Mouse (Mus musculus) ovary, postnatal 10 days (tissue): ENCODE results near the gene Fndc5.

ENCODE experiments used
- DNase-seq: peaks from one replicate; pipeline ENCODE4 v3.0.0; 2022; ENCODE audit warnings: low spot score

The Fndc5 gene

DNA sequence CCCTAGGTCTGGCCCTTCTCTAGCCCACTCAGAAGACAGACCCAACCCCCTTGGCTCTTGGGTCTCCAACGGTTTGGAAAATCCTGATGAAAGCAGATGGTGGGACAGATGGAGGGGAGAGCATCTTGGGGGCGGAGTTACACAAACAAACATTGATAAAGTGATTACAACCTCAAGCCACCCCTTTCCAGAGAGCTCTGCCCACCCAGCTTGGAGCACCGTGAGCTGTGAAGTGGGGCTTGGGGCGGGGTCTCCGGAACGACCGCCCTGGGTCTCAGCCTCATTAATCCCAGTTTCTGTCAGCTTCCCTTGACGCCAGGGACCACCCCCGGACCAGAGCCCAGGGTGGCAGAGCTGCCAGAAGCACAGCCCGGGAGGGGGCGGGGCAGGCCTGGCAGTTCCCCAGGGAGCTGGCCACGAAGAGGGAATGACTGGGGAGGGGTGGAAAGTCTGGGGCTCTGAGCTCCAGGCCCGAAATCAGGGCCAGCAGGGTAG lies 12.1 kb upstream of the Fndc5 start:
- DNase-seq, result no peak

DNA sequence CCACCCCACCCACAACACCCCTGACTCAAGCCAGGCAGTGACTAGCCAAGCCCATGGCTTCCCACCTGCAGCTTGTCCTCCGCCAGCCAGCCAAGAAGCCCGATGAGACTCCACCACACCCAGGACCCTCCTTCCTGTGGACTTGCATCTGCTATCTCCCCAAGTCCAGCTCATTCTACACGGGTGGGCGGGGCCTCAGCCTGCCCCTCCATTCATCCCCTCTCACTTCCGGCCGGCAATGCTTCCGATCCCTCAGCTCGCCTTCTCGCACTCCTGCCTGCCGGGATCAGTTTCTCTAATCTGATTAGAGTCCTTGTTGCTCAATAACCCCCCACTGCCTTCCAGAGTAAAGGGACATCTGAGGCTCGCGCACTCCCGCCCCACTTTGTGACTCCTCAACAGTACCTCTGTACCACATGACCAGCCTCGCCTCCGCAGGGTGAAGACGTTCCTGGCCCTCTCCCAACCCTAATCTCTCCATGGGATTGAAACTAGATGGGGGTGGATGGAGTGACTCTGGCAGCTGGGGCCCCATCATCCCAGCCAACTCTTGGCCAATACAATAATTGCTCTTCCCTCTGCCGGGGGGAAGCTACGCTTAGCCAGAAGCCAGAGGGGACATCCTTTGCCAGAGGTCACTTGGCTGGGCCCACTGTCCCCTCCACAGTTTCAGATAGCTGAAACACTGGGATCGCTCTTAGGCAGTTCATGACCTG lies 10.9 kb upstream of the Fndc5 start:
- DNase-seq, result no peak

DNA sequence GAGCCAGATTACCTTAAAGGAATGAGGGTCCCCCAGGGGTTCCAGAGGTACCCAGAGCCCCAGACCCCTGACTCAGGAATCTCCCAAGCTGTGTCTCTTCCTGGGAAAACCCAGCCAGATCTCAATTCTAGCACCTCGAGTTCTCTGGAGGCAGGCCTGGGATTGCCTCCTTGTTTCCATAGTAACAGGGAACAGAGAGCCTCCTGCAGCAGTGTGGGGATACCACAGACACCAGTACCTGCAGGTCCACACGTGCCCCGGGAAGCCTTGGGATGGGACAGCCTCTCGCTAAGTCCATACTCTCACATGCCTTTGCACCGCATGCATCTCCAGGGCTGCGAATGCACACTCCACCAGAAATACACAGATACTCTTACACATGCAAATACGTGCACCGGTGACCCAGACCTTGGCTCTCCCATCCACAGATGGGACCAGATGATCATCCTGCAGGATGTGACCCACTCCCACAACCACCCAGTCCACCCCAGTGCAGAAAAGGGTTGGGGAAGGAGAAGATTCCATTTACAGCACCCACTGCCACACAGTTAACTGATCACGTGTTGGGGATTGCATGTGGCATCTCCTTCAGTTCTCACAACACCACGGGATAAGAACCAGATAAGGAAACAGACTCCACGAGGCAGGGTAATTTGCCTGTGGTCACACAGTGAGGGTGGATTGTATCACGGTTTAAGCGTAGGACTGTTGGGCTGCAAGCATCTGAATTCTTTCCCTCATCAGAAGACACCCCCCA lies 8.0 kb upstream of the Fndc5 start:
- no peak for DNase-seq

DNA sequence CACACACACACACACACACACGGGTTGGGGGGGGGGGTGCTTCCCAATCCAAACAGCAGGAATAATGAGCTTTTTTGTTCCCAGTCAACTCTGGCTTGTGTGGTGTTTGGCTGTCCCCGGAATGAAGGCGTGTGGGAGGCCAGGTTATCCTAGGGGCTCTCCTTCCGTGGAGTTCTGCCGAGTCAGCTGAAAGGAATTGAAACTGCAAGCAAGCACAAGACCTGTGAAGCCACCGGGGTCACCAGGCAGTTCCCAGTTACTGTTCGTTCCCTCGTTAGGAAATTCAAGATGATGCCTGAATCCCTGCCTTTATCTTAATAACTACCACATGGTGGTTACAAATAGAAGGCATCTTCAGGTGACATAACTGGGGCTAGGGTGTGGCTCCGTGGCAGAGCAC lies 7.4 kb upstream of the Fndc5 start:
- no peak for DNase-seq

DNA sequence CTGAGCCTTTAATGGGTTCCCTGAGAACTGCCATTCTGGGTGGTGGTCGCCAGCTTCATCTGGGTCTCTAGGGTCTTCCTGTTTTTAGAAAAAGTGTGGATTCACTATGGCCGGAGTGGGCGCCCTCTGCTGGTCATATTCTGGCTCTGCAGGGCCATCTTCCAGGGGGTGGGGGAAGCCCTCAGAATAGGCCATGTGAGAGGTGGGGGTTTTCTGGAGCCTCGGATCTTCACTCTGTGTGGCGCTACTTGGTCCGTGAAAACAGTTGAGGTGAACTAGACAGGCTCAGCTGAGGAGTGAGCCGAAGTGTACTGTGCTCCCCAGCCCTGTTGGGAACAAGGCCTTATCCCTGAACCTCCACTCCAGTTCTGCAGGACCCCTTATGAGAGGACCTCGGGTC lies 6.7 kb upstream of the Fndc5 start:
- DNase-seq, result no peak

DNA sequence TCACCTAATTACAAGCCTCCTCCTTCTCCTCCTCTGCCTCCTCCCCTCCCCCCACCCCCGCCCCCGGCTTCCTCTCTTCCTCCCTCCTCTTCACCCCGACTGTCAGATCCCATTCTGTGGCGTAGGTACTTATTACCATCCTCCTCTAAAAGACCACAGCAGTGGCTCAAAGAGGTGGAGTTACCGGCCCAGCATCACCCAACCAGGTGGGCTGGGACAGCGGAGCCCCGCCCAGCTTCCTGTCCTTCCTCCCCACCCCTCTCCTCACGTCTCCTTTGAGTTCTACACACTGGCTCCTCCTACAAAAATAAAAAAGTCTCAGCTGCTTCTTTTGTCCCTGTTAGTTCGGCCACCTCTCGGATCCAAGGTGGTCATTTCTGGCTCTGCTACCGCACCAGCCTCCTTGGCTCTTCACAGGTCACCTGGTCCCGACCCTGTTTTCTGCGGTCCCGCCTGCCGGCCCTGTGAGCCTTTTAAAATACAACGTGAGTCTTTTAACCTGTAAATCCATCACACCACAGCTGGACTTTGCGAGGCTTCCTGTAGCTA lies 6.0 kb upstream of the Fndc5 start:
- DNase-seq, result no peak

DNA sequence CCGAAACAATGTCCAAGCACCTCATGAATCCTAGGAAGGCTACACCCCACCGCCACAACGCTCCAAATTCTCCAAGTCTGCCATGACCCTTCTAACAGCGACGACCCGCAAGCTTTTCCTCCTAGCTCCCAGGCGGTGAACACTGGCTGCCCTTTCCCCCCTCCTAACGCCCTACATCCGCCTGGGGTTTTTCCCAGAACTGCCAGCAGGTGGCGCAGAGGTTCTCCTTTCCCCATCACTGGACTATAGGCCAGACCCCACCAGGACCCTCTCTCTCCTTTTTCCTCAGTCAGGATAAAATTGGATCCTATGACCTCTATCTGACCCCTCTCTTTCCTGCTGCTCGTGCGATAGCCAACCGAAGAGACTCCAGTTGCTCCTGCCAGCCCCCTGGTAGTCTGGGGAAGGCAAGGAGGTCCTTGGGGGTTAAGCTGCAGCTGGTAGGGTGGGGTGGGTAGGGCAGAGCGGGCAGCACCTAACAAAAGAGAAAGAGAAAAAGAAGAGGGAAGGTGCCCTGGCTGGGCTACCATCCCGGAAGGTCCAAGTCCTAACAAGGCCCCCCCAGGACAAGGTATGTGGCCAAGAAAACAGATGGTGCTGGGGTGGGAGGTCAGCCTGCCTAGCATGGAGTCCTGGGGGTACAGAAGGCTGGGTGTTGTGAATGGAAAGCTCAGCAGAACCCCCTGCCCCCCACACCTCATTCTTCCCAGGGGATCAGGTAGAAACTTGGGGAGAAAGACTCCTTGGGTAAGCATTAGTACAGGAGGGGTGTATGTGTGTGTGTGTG lies 1.8 kb upstream of the Fndc5 start:
- no peak for DNase-seq

DNA sequence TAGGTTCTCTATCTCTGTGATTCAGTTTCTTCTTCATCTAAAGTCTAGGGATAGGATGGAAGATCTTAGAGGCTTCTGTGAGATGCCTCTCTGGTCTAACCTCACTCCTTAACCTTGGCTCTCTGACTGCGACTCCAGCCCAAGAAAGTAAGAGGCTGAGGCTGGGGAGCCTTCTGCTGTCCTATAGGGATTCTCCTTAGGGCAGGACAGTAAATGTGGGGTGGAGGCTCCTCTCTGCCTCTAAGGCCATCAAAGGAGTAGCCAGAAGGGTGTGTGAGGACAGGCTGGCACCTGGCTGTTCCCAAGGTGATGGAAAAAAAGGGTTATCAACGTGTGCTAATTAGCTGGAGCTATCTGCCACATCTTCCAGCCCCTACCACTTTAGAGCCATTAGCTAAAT lies 1.2 kb upstream of the Fndc5 start:
- DNase-seq, result no peak

DNA sequence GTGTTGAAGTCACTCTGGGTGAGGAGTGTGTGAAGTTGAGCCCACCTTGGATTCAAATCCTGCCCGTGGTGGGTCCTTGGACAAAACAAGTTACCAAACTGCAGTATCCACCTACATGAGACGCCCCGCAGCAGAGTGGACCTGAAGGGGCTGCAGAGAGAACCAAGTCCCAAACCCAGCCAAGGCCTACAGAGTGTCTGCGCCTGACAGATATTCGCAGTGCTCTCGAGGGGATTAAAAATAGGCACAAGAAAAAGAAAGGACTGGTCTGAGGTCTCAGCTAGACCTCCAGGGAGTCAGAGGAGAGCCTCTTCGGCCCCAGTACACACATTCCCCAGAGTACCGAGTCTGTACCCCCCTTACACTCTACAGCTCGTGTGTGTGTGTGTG lies 615 bp upstream of the Fndc5 start:
- no peak for DNase-seq

DNA sequence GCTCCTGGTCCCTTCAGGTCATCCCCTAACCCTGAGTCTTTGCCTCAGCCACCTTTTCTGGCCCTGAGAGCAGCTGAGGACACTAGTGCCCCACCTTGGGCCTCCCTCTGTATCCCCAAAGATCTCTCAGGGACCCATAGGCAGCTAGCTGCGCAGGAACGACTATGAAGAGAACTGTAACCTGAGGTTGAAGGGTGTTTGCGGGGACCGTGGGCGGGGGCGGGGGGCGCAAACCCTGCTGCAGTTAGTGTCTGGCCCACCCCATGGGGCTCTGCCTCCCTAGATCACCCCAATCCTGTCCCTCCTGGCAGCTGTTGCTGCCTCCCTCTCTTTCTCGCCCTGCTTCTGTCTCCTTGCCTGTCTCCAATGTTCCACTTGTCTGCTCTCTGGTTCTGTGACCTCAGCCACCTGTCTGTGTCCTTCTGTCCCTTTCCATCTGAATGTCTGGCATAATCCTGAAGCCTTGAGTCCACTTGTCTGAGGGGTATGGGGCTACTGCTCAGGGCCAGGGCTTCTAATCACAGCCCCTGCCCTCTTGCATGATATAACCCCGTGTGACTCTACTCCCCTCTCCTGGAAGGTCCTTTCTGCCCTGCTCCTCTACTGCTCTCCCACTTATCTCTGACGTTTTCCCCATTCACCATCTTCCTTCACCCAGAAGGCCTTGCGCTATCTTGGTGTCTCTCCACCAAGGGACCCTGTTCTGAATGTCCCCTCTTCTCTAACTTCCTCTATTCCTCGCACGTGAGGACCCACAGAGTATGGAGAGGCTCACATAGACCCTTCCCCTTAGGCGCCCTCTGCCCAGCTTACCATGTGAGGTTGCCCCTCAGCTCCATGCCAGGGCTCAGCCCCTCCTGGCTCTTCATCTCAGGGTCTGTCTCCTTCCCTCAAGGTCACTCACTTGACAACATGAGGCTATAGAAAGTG lies 858 bp downstream of the Fndc5 start:
- DNase-seq, result no peak

DNA sequence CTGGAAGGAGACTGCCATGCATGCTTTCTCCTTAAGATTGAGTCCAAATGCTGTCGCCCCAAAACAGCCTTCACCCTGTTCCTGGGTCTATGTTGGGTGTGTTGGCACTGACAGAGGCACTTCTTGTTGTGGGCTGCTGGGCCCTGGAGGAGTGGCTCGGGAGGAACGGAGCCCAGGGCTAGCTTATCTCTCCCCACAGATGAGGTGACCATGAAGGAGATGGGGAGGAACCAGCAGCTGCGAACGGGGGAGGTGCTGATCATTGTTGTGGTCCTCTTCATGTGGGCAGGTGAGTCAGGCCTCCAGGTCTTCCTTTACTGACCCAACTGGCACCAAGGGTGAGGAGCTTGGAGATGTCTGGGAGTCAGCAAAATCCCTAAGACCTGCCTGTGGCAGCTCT lies 2.8 kb downstream of the Fndc5 start:
- DNase-seq, result no peak

DNA sequence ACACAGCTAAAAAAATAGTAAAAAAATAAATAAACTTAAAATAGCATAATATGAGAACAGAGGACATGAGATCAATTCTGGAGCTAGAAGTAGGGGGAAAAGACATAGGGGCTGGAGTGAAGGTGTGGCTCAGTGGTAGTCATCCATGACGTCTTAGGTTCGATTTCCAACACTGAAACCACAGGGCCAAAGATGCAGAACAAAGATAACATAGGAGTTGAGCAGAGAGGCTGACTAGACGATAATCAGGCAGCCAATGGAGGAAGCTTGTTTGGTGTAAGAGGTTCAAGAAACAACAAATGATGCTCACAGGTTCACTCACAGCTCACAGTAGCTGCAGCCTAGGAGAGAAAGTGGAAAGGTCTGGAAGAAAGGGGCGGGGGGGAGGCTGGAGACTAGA lies 4.0 kb downstream of the Fndc5 start:
- no peak for DNase-seq

DNA sequence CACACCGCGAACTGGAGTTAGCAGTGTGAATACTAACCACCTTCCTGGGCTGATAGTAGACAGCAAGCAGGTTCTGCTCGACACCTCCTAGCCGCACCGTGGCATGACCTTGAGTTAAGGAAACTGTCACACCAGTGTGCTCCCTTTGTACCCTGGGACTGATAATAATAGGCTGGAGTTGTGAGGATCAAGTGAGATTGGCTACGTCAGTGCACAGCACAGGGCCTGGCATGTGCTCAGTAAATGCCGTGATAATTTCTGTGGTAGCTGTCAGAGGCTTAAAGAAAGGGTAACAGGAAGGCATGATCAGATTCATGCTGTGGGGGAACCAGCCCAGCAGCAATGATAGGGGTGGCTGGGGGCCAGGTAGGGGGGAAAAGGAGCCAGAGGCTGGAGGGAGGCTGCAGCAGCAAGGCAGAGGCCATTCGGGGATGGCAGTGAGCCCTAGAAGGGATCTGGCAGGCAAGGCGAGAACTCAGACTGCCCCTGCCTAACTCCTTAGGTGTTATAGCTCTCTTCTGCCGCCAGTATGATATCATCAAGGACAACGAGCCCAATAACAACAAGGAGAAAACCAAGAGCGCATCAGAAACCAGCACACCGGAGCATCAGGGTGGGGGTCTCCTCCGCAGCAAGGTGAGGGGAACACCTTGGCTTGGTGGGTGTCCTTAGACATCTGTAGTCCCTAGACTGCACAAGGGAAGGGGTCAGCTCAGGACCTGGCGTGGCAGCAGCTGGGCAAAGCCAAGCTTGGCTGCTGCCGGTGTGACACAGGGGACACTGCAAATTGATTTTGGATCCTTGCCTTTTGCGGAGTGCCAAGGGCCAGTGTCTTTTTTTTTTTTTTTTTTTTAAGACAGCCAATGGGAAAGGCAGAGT lies 5.0 kb downstream of the Fndc5 start:
- no peak for DNase-seq

DNA sequence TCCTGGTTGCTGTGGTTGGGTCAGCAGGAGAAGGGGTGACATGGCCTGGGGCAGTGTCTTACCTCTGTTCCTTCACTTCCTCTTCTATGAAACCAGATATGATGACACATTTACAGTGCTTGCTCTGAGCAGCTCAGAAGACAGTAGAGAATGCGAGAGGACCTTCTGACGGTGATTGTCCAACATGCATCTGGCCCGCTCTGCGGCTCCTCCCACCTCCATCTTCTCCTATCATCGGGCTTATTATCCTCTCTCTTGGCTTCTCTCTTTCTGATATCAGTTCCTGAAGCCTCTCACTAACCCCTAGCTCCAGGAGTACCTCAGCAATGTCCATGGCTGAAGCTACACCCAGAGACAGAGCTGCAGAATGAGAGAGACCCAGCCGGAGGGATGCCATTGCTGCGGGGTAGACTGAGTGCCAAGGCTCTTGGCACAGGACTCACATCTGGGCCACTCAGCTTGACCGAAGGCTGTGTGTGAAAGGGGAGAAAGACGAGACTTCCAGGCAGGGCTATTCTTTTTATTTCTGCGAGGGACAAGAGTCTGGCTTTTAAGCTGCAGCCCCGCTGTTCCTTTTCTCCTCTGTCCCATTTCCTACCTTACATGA lies 5.7 kb downstream of the Fndc5 start:
- DNase-seq, result no peak

DNA sequence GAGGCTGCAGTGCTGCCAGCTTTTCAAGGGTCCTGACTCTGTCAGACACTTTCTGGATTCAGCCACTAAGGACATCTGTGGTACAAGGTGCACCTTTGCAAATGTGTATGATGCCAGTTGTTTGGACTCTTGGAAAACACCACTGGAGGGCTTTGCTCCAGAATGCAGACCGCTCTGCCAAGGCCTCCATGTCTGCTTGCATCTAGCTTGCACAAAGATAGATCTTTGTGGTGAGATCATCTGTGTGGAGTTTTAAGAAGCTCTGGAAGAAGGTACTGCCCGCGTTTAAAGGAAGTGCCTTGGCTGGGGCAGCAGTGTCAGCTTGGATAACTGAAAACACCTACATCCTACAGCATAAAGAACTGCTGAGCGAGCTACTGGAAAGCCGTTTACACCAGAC lies 6.7 kb downstream of the Fndc5 start:
- no peak for DNase-seq

DNA sequence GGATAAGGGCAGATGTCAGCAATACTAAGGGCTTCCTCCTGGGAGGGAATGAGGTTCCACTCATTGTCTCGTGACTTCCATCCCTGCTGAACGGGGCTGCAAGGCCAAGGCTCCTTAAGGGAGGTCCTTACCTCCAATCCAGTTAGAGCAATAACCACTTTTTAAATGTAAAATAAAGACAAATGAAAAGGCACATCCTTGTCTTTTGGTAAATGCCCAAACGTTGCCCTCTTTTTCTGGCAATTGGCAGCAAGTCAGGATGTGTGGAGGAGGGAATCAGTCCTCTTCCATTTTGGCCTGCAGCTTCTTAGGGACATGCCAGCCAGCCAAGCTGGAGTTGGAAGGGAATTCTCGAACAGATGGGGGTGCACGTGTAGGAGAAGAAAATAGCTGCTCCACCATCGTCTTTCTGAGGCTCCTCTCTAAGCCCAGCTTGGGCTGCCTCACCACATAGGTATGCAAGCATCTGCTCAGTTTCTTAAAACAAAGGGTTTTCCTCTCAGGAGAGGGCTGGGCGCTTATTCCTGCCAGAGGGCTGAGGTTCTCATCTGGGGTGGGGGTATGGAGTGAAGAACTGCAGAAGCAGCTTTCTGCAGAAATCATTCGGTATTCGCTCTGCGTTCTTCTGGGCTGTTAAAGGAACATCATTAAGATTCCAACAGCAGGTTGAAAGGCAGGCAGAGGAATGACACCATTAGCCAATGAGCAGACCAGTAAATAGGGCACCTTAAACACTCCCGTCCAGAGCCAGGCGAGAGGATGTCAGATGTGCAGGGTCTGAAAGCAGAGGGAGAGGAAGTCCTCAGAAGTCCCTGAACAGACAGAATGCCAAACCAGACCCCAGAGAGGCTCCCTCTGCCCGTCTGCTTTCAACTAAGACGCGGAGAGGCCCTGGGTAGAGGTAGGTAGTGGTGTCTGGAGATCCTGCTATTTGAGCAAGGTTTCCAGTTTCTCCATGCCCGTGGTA lies 7.9 kb downstream of the Fndc5 start:
- DNase-seq, result no peak

DNA sequence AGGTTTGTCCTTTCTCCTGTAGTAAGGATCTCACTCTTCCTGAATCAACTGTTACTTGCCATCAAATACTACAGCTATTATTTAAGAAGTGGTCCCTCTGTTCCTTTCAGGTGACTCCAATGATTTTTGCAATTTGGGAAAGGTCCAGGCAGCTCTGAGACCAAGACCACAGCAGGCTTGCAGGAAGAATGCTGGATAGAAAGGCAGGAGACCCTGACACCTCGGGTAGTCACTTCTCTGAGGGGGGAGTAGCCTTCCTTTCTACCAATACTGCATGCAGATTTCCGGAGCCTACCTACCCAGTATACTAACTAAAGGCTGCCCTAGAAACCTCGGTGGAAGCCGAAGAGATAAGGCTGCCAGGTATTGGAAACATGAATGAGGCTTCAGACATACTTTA lies 8.6 kb downstream of the Fndc5 start:
- DNase-seq, result no peak

DNA sequence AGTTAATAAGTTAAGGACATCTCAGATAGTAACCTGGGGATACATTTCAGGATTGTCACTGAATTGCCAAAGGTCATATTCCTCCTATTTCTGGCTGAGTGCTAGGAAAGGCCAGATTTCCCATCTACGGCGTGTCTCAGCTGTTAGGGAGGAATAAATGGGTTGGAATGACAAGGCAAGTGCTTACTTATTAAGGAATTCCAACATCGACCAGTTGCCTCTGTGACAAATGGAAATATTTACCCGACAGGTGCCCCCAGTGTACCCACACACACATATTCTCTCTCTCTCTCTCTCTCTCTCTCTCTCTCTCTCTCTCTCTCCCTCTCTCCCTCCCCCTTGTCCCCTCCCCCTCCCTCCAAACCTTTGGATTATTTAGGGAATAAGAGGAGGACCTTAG lies 9.1 kb downstream of the Fndc5 start:
- no peak for DNase-seq

DNA sequence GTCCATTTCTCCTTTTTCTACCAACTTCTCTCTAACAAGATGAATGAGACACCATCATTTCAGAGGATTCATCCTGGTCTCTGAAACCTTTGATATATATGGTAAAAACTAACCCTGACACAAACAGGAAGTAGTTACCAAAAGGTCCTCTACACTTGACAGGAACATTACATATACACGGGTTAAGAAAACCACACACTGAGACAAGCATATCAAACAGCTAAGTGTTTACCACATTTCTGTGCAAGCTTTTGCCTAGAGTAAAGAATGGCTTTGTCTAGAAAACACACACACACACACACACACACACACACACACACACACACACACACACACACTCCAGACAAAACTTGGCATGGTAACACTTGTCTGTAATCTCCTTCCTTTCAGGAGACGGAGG lies 9.6 kb downstream of the Fndc5 start:
- DNase-seq, result no peak
